Mouse (Mus musculus): Measurements from ENCODE around the gene Gm12169.

The Gm12169 gene

GRCm38 (mm10) chr11:46523912-46524311 is at the start of gene Gm12169:
TSS of gene Gm12169 (plus strand) at chr11:46524212.
- ChIA-PET CTCF (interaction anchor here in 1 of 4 experiments (0.7 kb wide), 1 partner anchor 128 kb away, joined by 3 read pairs; no protein-coding TSS in a partner anchor), POLR2A (no interaction called here)

DNA sequence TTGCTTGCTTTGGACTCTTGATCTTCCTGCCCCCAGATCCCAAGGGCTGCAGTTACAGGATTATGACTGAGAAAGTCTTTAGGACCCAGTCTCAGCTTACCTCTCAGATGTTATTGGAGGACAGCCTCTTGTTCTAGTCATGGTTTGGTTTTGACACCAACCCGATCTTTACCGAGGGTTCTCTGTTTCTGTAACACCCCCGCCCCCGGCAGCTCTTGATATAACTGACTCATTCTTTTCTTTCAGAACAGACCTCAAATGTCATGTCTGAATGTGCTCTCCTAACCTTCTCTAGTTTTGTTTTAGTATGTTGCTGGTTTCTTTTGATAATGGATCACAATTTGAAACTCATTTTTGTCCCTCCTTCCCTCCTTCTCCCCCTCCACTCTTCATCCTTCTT is 49.8 kb upstream of the Gm12169 start:
- CTCF ChIA-PET: interaction anchor here in 1 of 4 experiments (1.1 kb wide), 1 partner anchor 43 kb away, joined by 3 read pairs; no protein-coding TSS in a partner anchor
- POLR2A ChIA-PET: interaction anchor here in 1 of 4 experiments (1.3 kb wide), 1 partner anchor 12 kb away, joined by 3 read pairs; no protein-coding TSS in a partner anchor

DNA sequence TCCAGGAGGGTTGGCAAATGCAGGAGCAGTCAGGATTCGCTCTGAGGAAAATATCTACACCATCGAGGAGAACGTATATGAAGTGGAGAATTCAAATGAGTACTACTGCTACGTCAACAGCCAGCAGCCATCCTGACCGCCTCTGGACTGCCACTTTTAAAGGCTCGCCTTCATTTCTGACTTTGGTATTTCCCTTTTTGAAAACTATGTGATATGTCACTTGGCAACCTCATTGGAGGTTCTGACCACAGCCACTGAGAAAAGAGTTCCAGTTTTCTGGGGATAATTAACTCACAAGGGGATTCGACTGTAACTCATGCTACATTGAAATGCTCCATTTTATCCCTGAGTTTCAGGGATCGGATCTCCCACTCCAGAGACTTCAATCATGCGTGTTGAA is 44.7 kb upstream of the Gm12169 start:
- ChIA-PET CTCF (interaction anchor here in 1 of 4 experiments (0.7 kb wide), 1 partner anchor 221 kb away, joined by 3 read pairs; no protein-coding TSS in a partner anchor), POLR2A (no interaction called here)

DNA sequence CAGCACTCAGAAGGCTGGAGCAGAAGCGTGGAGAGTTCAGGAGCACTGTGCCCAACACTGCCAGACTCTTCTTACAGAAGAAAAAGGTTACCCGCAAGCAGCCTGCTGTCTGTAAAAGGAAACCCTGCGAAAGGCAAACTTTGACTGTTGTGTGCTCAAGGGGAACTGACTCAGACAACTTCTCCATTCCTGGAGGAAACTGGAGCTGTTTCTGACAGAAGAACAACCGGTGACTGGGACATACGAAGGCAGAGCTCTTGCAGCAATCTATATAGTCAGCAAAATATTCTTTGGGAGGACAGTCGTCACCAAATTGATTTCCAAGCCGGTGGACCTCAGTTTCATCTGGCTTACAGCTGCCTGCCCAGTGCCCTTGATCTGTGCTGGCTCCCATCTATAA is 43.5 kb upstream of the Gm12169 start:
- ChIA-PET CTCF (interaction anchor here in 1 of 4 experiments (1.0 kb wide), 1 partner anchor 12 kb away, joined by 4 read pairs; no protein-coding TSS in a partner anchor), POLR2A (no interaction called here)

- ChIA-PET POLR2A (no interaction called here), CTCF (no interaction called here)
Measured at GRCm38 (mm10) chr11:46488231-46488630, 35.8 kb upstream of the Gm12169 start.

GRCm38 (mm10) chr11:46488650-46489049 is 35.4 kb upstream of the Gm12169 start:
- POLR2A ChIA-PET: no interaction called here
- CTCF ChIA-PET: no interaction called here

DNA sequence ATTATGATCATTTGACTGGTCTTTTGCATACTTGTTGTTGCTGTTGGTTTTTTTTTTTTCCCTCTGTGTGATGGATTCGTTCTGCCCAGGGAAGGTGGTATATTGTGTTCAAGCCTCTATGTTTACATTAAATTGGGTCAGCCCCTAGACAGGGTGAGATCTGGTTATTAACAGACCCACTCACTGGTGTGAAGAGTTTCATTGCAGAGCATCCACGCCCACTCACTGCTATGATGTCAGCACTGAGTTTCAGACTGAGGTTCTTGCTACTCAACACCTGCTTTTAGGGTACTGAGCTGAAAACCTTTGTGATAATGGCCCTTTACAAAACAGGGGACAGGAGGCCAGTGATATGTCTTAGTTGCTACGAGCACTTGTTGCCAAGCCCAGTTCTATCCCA is 16.9 kb upstream of the Gm12169 start:
- ChIA-PET CTCF (interaction anchor here in 1 of 4 experiments (0.5 kb wide), 1 partner anchor 9 kb away, joined by 5 read pairs; no protein-coding TSS in a partner anchor), POLR2A (no interaction called here)

GRCm38 (mm10) chr11:46509900-46510299 is 14.1 kb upstream of the Gm12169 start:
- POLR2A ChIA-PET: no interaction called here
- CTCF ChIA-PET: no interaction called here

DNA sequence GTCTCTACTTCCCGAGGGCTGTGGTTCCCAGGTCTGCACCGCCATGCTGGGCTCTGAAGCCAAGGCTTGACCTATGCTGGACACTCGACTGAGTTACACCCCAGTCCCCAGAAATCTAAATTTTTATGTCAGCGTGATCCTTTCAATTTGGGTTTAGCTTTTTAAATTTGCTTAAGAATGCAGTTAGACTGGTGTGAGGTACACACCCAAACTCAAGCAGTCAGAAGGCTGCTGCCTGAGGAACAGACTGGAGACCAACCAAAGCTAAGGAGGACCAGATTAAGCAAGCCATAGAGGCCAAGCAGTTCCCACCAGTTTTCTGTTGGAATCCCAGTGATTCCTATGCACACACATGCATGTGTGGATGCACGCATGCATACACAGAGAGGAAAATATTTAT is 2.7 kb upstream of the Gm12169 start:
- POLR2A ChIA-PET: interaction anchor here in 2 of 4 experiments (1.1 kb wide), 2 partner anchors 40 to 44 kb away, joined by 3 read pairs; no protein-coding TSS in a partner anchor
- CTCF ChIA-PET: interaction anchor here in 2 of 4 experiments (0.5 to 0.8 kb wide), 3 partner anchors 107 to 211 kb away, joined by 3 to 13 read pairs (median 5); partner anchors contain the start of gene Dppa1 (in 1 of the 2)

DNA sequence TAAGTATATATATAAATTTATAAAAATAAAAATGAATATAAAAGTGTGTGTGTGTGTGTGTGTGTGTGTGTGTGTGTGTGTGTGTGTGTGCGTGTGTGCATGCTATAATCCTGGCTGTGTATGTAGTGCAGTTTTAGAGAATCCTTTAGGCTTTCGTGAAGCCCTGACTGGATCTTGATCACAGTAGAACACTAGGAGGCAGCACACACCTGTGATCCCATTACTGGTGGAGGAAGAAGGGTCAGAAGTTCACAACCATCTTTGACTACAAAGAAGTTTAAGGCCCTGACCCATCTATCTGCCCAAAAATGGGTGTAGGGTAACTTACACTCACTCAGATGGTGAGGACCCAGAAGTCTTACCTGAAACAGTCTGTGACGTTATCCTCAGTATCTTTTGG is 1.3 kb upstream of the Gm12169 start:
- ChIA-PET CTCF (no interaction called here), POLR2A (no interaction called here)

- POLR2A ChIA-PET: interaction anchor here in 2 of 4 experiments (0.6 to 1.4 kb wide), 2 partner anchors 17 to 293 kb away, joined by 3 read pairs; no protein-coding TSS in a partner anchor
- CTCF ChIA-PET: no interaction called here
Measured at GRCm38 (mm10) chr11:46530149-46530548, 6.1 kb downstream of the Gm12169 start.

GRCm38 (mm10) chr11:46536978-46537377 is 13.0 kb downstream of the Gm12169 start:
- ChIA-PET POLR2A (interaction anchor here in 2 of 4 experiments (0.5 to 1.5 kb wide), 3 partner anchors 13 to 142 kb away, joined by 3 to 5 read pairs (median 3); no protein-coding TSS in a partner anchor), CTCF (interaction anchor here in 1 of 4 experiments (0.5 kb wide), 1 partner anchor 279 kb away, joined by 7 read pairs; no protein-coding TSS in a partner anchor)

DNA sequence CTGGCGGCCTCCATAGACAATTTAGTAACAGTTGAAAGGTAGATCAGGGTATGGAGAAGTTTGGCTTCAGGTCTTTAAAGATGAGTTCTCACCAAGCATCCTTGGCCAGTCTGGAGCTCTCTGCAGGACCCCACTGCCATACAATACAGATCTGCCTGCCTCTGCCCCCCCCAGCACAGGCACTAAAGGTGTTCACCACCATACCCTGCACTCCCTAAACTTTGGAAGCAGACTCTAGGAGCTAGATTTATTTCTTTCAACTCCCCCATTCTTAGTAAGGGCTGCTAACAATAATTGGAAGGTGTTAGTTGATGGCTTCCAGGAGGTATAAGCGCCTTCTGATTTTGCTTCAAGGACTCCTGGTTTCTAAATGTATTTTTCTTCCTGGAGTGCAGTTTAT is 19.5 kb downstream of the Gm12169 start:
- ChIA-PET CTCF (no interaction called here), POLR2A (interaction anchor here in 1 of 4 experiments (0.5 kb wide), 1 partner anchor 626 kb away, joined by 3 read pairs; no protein-coding TSS in a partner anchor)

- CTCF ChIA-PET: no interaction called here
- POLR2A ChIA-PET: interaction anchor here in 2 of 4 experiments (0.7 to 1.4 kb wide), 3 partner anchors 13 to 21 kb away, joined by 3 to 6 read pairs (median 3); partner anchors contain the start of gene BC053393 (in 1 of the 2)
Measured at GRCm38 (mm10) chr11:46549721-46550120, 25.7 kb downstream of the Gm12169 start.

DNA sequence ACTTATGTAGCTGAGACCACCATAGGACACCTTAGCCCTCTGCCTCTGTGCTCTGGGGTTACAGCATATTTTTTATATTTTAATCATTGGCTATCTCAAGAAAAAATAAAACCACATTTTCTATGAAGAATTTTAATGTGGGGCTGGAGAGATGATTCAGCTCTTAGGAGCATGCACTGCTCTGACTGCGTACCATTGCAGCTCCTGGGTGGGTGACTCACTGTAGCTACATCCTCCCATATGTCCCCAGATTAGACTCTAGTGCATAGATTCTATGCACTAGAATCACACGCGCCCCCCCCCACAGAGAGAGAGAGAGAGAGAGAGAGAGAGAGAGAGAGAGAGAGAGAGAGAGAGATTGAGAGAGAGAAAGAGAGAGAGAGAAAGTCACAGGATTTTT is 28.7 kb downstream of the Gm12169 start:
- CTCF ChIA-PET: interaction anchor here in 1 of 4 experiments (0.6 kb wide), 1 partner anchor 789 kb away, joined by 3 read pairs; no protein-coding TSS in a partner anchor
- POLR2A ChIA-PET: interaction anchor here in 1 of 4 experiments (0.6 kb wide), 1 partner anchor 31 kb away, joined by 4 read pairs; no protein-coding TSS in a partner anchor

DNA sequence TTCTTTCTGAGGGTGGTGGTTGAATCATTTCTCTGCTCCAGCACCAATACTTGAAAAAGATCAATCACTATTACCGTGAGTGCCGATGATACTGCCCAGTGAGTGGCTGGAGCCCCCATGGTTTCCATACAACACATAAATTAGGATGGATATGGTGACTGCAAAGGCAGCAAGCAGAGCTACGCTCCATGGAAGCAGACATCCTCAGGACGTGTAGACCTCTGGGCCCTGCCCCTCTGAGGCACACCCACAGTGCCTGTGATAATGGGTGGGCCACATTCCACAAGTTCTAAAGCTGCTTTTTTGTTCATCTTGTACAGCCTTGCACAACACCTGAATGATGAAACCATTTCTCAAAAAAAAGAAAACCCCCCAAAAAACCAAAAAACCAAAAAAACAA is 37.1 kb downstream of the Gm12169 start:
- CTCF ChIA-PET: no interaction called here
- POLR2A ChIA-PET: interaction anchor here in 2 of 4 experiments (0.9 kb wide), 2 partner anchors 37 to 40 kb away, joined by 3 read pairs; no protein-coding TSS in a partner anchor

GRCm38 (mm10) chr11:46564671-46565070 is 40.7 kb downstream of the Gm12169 start:
- ChIA-PET POLR2A (interaction anchor here in 2 of 4 experiments (0.7 to 1.1 kb wide), 3 partner anchors 14 to 43 kb away, joined by 3 read pairs; no protein-coding TSS in a partner anchor), CTCF (interaction anchor here in 1 of 4 experiments (0.6 kb wide), 1 partner anchor 377 kb away, joined by 3 read pairs; no protein-coding TSS in a partner anchor)

DNA sequence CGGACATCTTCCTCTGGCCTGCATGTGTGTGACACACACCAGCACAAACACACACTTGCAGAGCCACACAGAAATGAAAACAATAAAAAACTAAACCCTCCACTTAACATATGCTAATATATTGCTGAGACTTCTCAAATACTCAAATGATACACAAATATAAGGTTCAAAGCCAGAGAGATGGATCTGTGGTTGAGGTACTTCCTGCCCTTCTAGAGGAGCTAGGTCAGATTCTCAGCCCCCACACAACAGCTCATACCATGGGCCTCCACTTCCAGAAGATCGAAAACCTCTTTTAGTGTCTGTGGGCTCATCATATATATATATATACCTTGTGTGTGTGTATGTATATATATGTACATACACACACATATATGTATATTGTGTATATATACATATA is 42.0 kb downstream of the Gm12169 start:
- ChIA-PET CTCF (no interaction called here), POLR2A (no interaction called here)

DNA sequence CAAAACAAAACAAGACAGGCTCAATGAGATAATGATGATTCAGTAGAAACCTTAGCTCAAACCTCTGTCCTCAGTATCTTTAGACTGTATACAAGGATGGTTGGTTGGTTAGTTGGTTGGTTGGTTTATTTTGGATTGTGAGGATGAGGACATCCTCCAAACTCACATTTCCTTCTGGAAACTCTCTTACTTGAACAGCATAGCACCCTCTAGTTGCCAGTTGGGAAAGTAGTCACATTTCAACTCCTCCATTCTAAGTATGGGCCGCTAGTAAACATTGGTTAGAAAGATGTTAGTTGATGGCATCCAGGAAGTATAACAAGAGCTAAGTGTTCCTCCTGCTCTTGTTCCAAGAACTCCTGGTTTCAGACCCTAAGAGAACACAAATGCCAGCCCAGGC is 45.1 kb downstream of the Gm12169 start:
- POLR2A ChIA-PET: interaction anchor here in 1 of 4 experiments (0.8 kb wide), 1 partner anchor 132 kb away, joined by 3 read pairs; no protein-coding TSS in a partner anchor
- CTCF ChIA-PET: interaction anchor here in 2 of 4 experiments (0.7 to 1.4 kb wide), 2 partner anchors 10 to 377 kb away, joined by 3 read pairs; no protein-coding TSS in a partner anchor

DNA sequence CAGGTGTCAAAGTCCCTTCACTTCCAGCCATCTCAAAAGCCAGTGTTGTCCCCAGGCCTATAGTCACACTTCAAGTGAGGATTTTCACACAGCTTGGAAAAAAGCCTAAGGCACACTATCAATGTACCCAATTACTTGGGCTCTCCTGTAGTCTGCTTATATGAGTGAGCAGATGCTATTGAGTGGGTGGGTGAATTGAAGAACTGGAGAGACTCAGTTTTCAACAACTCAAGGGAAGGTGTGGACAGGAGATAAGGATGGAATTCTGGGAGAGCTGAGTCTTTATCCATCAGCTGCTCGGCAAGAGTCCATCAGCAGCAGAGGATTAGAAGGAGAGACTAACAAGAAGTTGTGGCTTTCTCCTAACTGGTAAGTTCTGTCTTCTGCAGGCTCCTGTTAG is 47.3 kb downstream of the Gm12169 start, which contains the start of gene BC053393:
Gene BC053393 (plus strand): TSS at position 210 of the 400 bp plus-strand sequence.
- ChIA-PET CTCF (interaction anchor here in 1 of 4 experiments (0.6 kb wide), 1 partner anchor 877 kb away, joined by 3 read pairs; no protein-coding TSS in a partner anchor), POLR2A (interaction anchor here in 2 of 4 experiments (0.6 to 1.0 kb wide), 4 partner anchors 21 to 183 kb away, joined by 3 to 7 read pairs (median 6); no protein-coding TSS in a partner anchor)
